Mouse (Mus musculus): ENCODE data around the gene Pglyrp2.

- no peak for TF ChIP-seq ZC3H11A (IDR thresholded peaks at IDR 0.05; ENCODE audit: borderline replicate concordance, low read depth, low read length)
- TF ChIP-seq ZNF384 (IDR thresholded peaks at IDR 0.05; ENCODE audit: low read depth, low read length): no peak
- TF ChIP-seq MAFK (IDR thresholded peaks at IDR 0.05; ENCODE audit: insufficient read depth, low read depth, low read length): no peak
- no peak for TF ChIP-seq HCFC1 (IDR thresholded peaks at IDR 0.05; ENCODE audit: borderline replicate concordance, insufficient read depth, low read length)
These were observed 36.0 kb downstream of the Pglyrp2 start for GRCm38 (mm10) chr17:32387986-32388369.

All from ES-E14 (cell line).